Mouse (Mus musculus): ENCODE measurements around the gene Dhx58.

DNA sequence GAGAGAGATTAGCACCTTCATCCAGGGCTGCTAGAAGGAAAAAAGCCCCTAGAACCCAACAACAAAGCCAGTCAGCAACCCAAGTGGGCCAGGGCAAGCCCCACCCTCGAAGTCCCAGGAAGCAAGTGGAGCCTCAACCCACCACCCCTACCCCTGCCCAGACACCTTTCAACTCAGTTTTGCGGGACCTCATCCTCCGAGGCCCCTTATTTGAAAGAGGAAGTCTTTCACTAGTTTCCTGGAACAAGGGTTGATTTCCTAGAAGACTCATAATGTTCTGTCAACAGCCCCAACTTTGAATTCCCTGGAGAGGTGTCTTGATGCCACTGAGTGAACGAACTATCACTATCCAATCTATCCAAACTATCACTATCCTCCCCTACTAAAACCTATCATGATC, 25.9 kb upstream of the Dhx58 start:
- TF ChIP-seq CTCF (conservative IDR thresholded peaks at IDR 0.05; ENCODE audit: low read length) (no peak), POU5F1 (IDR thresholded peaks at IDR 0.05; ENCODE audit: borderline replicate concordance, low read length) (no peak), NANOG (IDR thresholded peaks at IDR 0.05; ENCODE audit: borderline replicate concordance, low read length) (no peak)

Measured in E14TG2a.4 (cell line).